Mouse (Mus musculus) kidney, embryonic 14.5 days (tissue): ENCODE measurements around the gene Nt5dc1. TPM values are rescaled to one million over a fixed set of nuclear protein-coding genes. Genes with fewer than 3 reads are reported as not detected.
"Not testable (repeated sequence)": the region's sequence is repeated elsewhere in the genome, so short reads cannot be mapped to it uniquely, and the experiment has no call there.

ENCODE experiments used
- ATAC-seq: fragments of 200-750 bp; cut with Nextera tagmentation; 2 replicates; pipeline ENCODE4 v1.8.0; 2017; ENCODE audit warnings: moderate number of reproducible peaks, mild to moderate bottlenecking, moderate TSS enrichment, moderate library complexity; ENCODE audit not compliant: low FRiP score, low TSS enrichment
- H3K27ac ChIP-seq: fragments of 300-500 bp; sonication (generic); 2 replicates; pipeline ENCODE4 v1.5.1; 2014; ENCODE audit warnings: low read depth, mild to moderate bottlenecking, low read length, moderate library complexity, mixed read lengths
- H3K27me3 ChIP-seq: fragments of 300-500 bp; sonication (generic); 2 replicates; pipeline ENCODE4 v1.6.1; 2014; ENCODE audit warnings: mild to moderate bottlenecking, low read length; ENCODE audit not compliant: control insufficient read depth, insufficient read depth
- H3K36me3 ChIP-seq: fragments of 300-500 bp; sonication (generic); 2 replicates; pipeline ENCODE4 v1.6.1; 2014; ENCODE audit warnings: low read length, mixed read lengths; ENCODE audit not compliant: control insufficient read depth, insufficient read depth
- H3K4me1 ChIP-seq: fragments of 300-500 bp; sonication (generic); 2 replicates; pipeline ENCODE4 v1.6.1; 2014; ENCODE audit warnings: low read length, mixed read lengths; ENCODE audit not compliant: control insufficient read depth, insufficient read depth
- H3K4me2 ChIP-seq: fragments of 300-500 bp; sonication (generic); replicated peaks from 2 replicates; pipeline ENCODE4 v1.6.1; 2014; ENCODE audit warnings: low read depth, mild to moderate bottlenecking, low read length
- H3K4me3 ChIP-seq: fragments of 300-500 bp; sonication (generic); 2 replicates; pipeline ENCODE4 v1.5.1; 2014; ENCODE audit warnings: mild to moderate bottlenecking, low read length
- H3K9ac ChIP-seq: fragments of 300-500 bp; sonication (generic); 2 replicates; pipeline ENCODE4 v1.6.1; 2014; ENCODE audit warnings: low read depth, mild to moderate bottlenecking, low read length, moderate library complexity
- H3K9me3 ChIP-seq: fragments of 300-500 bp; sonication (generic); 2 replicates; pipeline ENCODE4 v1.6.1; 2016; ENCODE audit warnings: low read length; ENCODE audit not compliant: control insufficient read depth
- WGBS: fragments of 180-500 bp; shearing (Covaris S2); extraction: QIAGEN DNeasy Blood & Tissue Kit; methylation state at CpG from one replicate; pipeline ENCODE4 v1.1.7; 2014; 5-methylcytosine and 5-hydroxymethylcytosine counted together
- polyA plus RNA-seq: library from polyadenylated mRNA; unstranded; fragments of >200 nt; fragmentation: Nextera tagmentation; extraction: Ambion mirVana; gene quantifications from 2 replicates; pipeline ENCODE4 v1.2.1, GENCODE M21; 2014

Nt5dc1 gene
- polyA plus RNA-seq, result 8.7 and 13.4 TPM in 2 replicates

- Histone ChIP-seq H3K27ac (peak within 1 kb of the TSS; percentile 68), H3K4me3 (peak within 1 kb of the TSS; percentile 69), H3K9me3 (no peaks in the 10 kb centered on the region), H3K4me2 (peak within 1 kb of the TSS; percentile 53), H3K4me1 (peaks cover 13% of the 10 kb centered on the region), H3K27me3 (no peaks in the 10 kb centered on the region), H3K9ac (peak within 1 kb of the TSS; percentile 73), H3K36me3 (no peaks in the 10 kb centered on the region)
- WGBS, result 1% methylated on average over 44 of the region's 49 CpGs
- ATAC-seq, result peak; percentile 99
Observed at GRCm38 (mm10) chr10:34418204-34418756, at the start of gene Nt5dc1. Gene Nt5dc1 (minus strand): TSS chr10:34418552.

- WGBS, result 91% methylated on average over 4 of the region's 4 CpGs
- ATAC-seq, result no peak
- no peak overlapping the region for H3K4me3 ChIP-seq
- no peaks in the 10 kb centered on the region for H3K36me3 ChIP-seq
- no peak overlapping the region for H3K9ac ChIP-seq
- H3K9me3 ChIP-seq, result no peaks in the 10 kb centered on the region
- no peak overlapping the region for H3K4me2 ChIP-seq
- no peaks in the 10 kb centered on the region for H3K27me3 ChIP-seq
- H3K4me1 ChIP-seq, result no peaks in the 10 kb centered on the region
- no peak overlapping the region for H3K27ac ChIP-seq
Observed at GRCm38 (mm10) chr10:34464321-34464720, 46.0 kb upstream of the Nt5dc1 start.

GRCm38 (mm10) chr10:34461451-34461850 lies 43.1 kb upstream of the Nt5dc1 start:
- WGBS, result 74% methylated on average over 4 of the region's 4 CpGs
- no peak overlapping the region for H3K4me3 ChIP-seq
- no peak for ATAC-seq

GRCm38 (mm10) chr10:34449469-34449868 lies 31.1 kb upstream of the Nt5dc1 start:
- 76% methylated on average over 1 of the region's 1 CpGs for WGBS

More at GRCm38 (mm10) chr10:34461451-34461850, 43.1 kb upstream of the Nt5dc1 start:
- no peaks in the 10 kb centered on the region for H3K9me3 ChIP-seq
- no peak overlapping the region for H3K27ac ChIP-seq
- no peak overlapping the region for H3K4me2 ChIP-seq
- H3K4me1 ChIP-seq, result no peaks in the 10 kb centered on the region
- no peaks in the 10 kb centered on the region for H3K36me3 ChIP-seq
- H3K27me3 ChIP-seq, result no peaks in the 10 kb centered on the region
- H3K9ac ChIP-seq, result no peak overlapping the region

GRCm38 (mm10) chr10:34434191-34434590 lies 15.8 kb upstream of the Nt5dc1 start:
- H3K36me3 ChIP-seq, H3K9ac ChIP-seq, H3K9me3 ChIP-seq, H3K27ac ChIP-seq, ATAC-seq, H3K27me3 ChIP-seq, H3K4me1 ChIP-seq, H3K4me2 ChIP-seq, H3K4me3 ChIP-seq: not testable (repeated sequence)
- 96% methylated on average over 6 of the region's 14 CpGs for WGBS

More at GRCm38 (mm10) chr10:34449469-34449868, 31.1 kb upstream of the Nt5dc1 start:
- Histone ChIP-seq H3K27me3 (no peaks in the 10 kb centered on the region), H3K9me3 (no peaks in the 10 kb centered on the region), H3K27ac (no peak overlapping the region), H3K4me1 (no peaks in the 10 kb centered on the region), H3K36me3 (no peaks in the 10 kb centered on the region), H3K9ac (no peak overlapping the region), H3K4me3 (no peak overlapping the region), H3K4me2 (no peak overlapping the region)
- ATAC-seq, result no peak

GRCm38 (mm10) chr10:34431783-34432182 lies 13.4 kb upstream of the Nt5dc1 start:
- no peaks in the 10 kb centered on the region for H3K9me3 ChIP-seq
- no peaks in the 10 kb centered on the region for H3K27me3 ChIP-seq
- no peak overlapping the region for H3K4me3 ChIP-seq
- H3K36me3 ChIP-seq, result no peaks in the 10 kb centered on the region
- H3K27ac ChIP-seq, result no peak overlapping the region
- H3K4me1 ChIP-seq, result no peaks in the 10 kb centered on the region
- H3K9ac ChIP-seq, result no peak overlapping the region
- no peak overlapping the region for H3K4me2 ChIP-seq
- ATAC-seq, result no peak

- WGBS, result 72% methylated on average over 4 of the region's 4 CpGs
- Histone ChIP-seq H3K4me1 (peaks cover 13% of the 10 kb centered on the region), H3K4me3 (peak overlapping the region; percentile 69), H3K9ac (peak overlapping the region; percentile 73; the same call in 1 of the 2 replicates), H3K4me2 (peak overlapping the region; percentile 53)
- not testable (repeated sequence) for ATAC-seq, H3K27ac ChIP-seq, H3K36me3 ChIP-seq, H3K9me3 ChIP-seq, H3K27me3 ChIP-seq
Observed at GRCm38 (mm10) chr10:34418794-34419193, 442 bp upstream of the Nt5dc1 start.

- Histone ChIP-seq H3K36me3 (peaks cover 15% of the 10 kb centered on the region), H3K4me2 (no peak overlapping the region), H3K9ac (no peak overlapping the region), H3K4me1 (no peaks in the 10 kb centered on the region), H3K4me3 (no peak overlapping the region), H3K27ac (no peak overlapping the region), H3K9me3 (no peaks in the 10 kb centered on the region), H3K27me3 (no peaks in the 10 kb centered on the region)
- no peak for ATAC-seq
Observed at GRCm38 (mm10) chr10:34399267-34399666, 19.1 kb downstream of the Nt5dc1 start.

- no peak for ATAC-seq
- Histone ChIP-seq H3K36me3 (peaks cover 6% of the 10 kb centered on the region; the same call in 1 of the 2 replicates), H3K27me3 (no peaks in the 10 kb centered on the region), H3K4me3 (no peak overlapping the region), H3K4me1 (no peaks in the 10 kb centered on the region), H3K9me3 (no peaks in the 10 kb centered on the region), H3K9ac (no peak overlapping the region), H3K4me2 (no peak overlapping the region), H3K27ac (no peak overlapping the region)
- 90% methylated on average over 4 of the region's 4 CpGs for WGBS
Observed at GRCm38 (mm10) chr10:34396959-34397358, 21.4 kb downstream of the Nt5dc1 start.
